Mouse (Mus musculus) cerebellum, adult 2 months (tissue): ENCODE measurements around the gene Wdr11.

ENCODE experiments used
- CTCF ChIP-seq: fragments of 200-500 bp; IDR thresholded peaks from 2 replicates; pipeline ENCODE4 v1.5.1; 2011; ENCODE audit warnings: low read depth, mild to moderate bottlenecking, control low read depth, low read length, moderate library complexity, borderline replicate concordance; ENCODE audit not compliant: insufficient read depth
- POLR2A ChIP-seq: fragments of 200-500 bp; IDR thresholded peaks from 2 replicates; pipeline ENCODE4 v1.6.1; 2011; ENCODE audit warnings: low read length, control low read depth, borderline replicate concordance; ENCODE audit not compliant: insufficient read depth

DNA sequence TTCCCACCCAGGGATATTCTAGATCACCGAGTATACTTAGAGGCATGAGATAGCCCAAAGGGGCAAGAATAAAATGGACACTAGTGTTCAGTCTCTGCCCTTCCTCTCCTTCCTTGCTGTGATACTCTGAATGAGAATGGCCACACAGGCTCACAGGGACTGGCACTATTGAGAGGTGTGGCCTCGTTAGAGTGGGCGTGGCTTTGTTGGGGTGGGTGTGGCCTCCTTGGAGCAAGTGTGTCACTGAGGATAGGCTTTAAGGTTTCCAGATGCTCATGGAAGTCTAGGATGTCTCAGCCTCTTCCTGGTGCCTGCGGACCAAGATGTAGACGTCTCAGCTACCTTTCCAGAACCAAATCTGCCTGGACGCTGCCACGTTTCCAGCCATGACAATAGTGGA lies 56.1 kb downstream of the Wdr11 start:
- no peak for TF ChIP-seq CTCF
- TF ChIP-seq POLR2A: no peak
